Mouse (Mus musculus) myocyte (in vitro differentiated cells): ENCODE data around the gene Vgll4. TPM values are rescaled to one million over a fixed set of nuclear protein-coding genes. Genes with fewer than 3 reads are reported as not detected.
A peak's percentile ranks its signal among the peaks of the same experiment; 100 is the strongest.

Experiments used
- H3K27me3 ChIP-seq: one replicate; pipeline ENCODE4 v1.6.1; 2011; ENCODE audit not compliant: control insufficient read depth, insufficient read depth, insufficient read length
- H3K36me3 ChIP-seq: one replicate; pipeline ENCODE4 v1.6.1; 2011; ENCODE audit not compliant: control insufficient read depth, insufficient read depth
- H3K4me2 ChIP-seq: one replicate; pipeline ENCODE4 v1.6.1; 2011; ENCODE audit warnings: low read depth, control low read depth
- H3K4me3 ChIP-seq: one replicate; pipeline ENCODE4 v1.5.1; 2011; ENCODE audit warnings: mild to moderate bottlenecking, control low read depth, moderate library complexity
- H3K79me2 ChIP-seq: one replicate; pipeline ENCODE4 v1.6.1; 2011; ENCODE audit not compliant: control insufficient read depth, insufficient read depth
- H3ac ChIP-seq: one replicate; pipeline ENCODE4 v1.6.1; 2011; ENCODE audit not compliant: control insufficient read depth, insufficient read length
- CEBPB ChIP-seq: IDR thresholded peaks from 2 replicates; pipeline ENCODE4 v1.6.1; 2011; ENCODE audit warnings: mild to moderate bottlenecking, moderate library complexity; ENCODE audit not compliant: poor library complexity, insufficient read depth, severe bottlenecking
- E2F4 ChIP-seq: IDR thresholded peaks from one replicate; pipeline ENCODE4 v1.6.1; 2011; ENCODE audit warnings: mild to moderate bottlenecking, control low read depth, moderate library complexity; ENCODE audit not compliant: insufficient read depth
- MAX ChIP-seq: IDR thresholded peaks from one replicate; pipeline ENCODE4 v1.6.1; 2011; ENCODE audit warnings: low read depth, mild to moderate bottlenecking, control low read depth
- MYOD1 ChIP-seq, 3 experiments: IDR thresholded peaks; one replicate each; pipeline ENCODE4 v1.6.1; 2011; ENCODE audit warnings: control low read depth in 2 of 3, low read depth in 2 of 3, mild to moderate bottlenecking in 2 of 3, moderate library complexity in 1 of 3; ENCODE audit not compliant: insufficient read length in 2 of 3, control insufficient read depth in 1 of 3
- MYOG ChIP-seq, 3 experiments: IDR thresholded peaks; one replicate each; pipeline ENCODE4 v1.6.1; 2011; ENCODE audit warnings: control low read depth in 2 of 3, low read depth in 2 of 3, mild to moderate bottlenecking in 2 of 3; ENCODE audit not compliant: insufficient read length in 2 of 3, control insufficient read depth in 1 of 3, insufficient read depth in 1 of 3
- POLR2A ChIP-seq: IDR thresholded peaks from one replicate; pipeline ENCODE4 v1.6.1; 2011; ENCODE audit warnings: low read depth, mild to moderate bottlenecking, control low read depth, moderate library complexity; ENCODE audit not compliant: insufficient read length
- POLR2AphosphoS2 ChIP-seq: IDR thresholded peaks from one replicate; pipeline ENCODE4 v1.6.1; 2011; ENCODE audit warnings: low read depth, control low read depth; ENCODE audit not compliant: insufficient read length
- REST ChIP-seq: IDR thresholded peaks from one replicate; pipeline ENCODE4 v1.6.1; 2011; ENCODE audit warnings: mild to moderate bottlenecking, control low read depth, moderate library complexity; ENCODE audit not compliant: insufficient read depth, insufficient read length
- SRF ChIP-seq: IDR thresholded peaks from one replicate; pipeline ENCODE4 v1.6.1; 2011; ENCODE audit warnings: low read depth; ENCODE audit not compliant: control insufficient read depth, insufficient read length
- TCF12 ChIP-seq: IDR thresholded peaks from one replicate; pipeline ENCODE4 v1.6.1; 2011; ENCODE audit warnings: mild to moderate bottlenecking, control low read depth; ENCODE audit not compliant: poor library complexity, insufficient read depth, severe bottlenecking
- TCF3 ChIP-seq: IDR thresholded peaks from one replicate; pipeline ENCODE4 v1.6.1; 2011; ENCODE audit warnings: low read depth, control low read depth; ENCODE audit not compliant: insufficient read length
- USF1 ChIP-seq: IDR thresholded peaks from one replicate; pipeline ENCODE4 v1.6.1; 2011; ENCODE audit warnings: low read depth, mild to moderate bottlenecking, control low read depth, moderate library complexity
- polyA plus RNA-seq: library from polyadenylated mRNA; unstranded; fragments of >200 nt; fragmentation: generic; extraction: Trizol; gene quantifications from one replicate; pipeline ENCODE4 v1.2.1, GENCODE M21; 2012; ENCODE audit warnings: missing spikeins

The Vgll4 gene
- polyA plus RNA-seq, 1 experiment = 21.1 TPM

- TF ChIP-seq USF1 (no peak), POLR2AphosphoS2 (no peak), SRF (no peak), TCF12 (no peak), MAX (no peak), MYOG (IDR thresholded peaks at IDR 0.05; ENCODE audit: control insufficient read depth in 1 of 3, insufficient read depth in 1 of 3, insufficient read length in 2 of 3, low read depth in 2 of 3) (no peak), TCF3 (no peak), CEBPB (no peak), POLR2A (no peak), REST (no peak), E2F4 (no peak), MYOD1 (IDR thresholded peaks at IDR 0.05; ENCODE audit: control insufficient read depth in 1 of 3, insufficient read length in 2 of 3, low read depth in 2 of 3) (no peak)
- H3K36me3 ChIP-seq = peaks cover 9% of the 10 kb centered on the region
- no peaks in the 10 kb centered on the region for H3K27me3 ChIP-seq
- peaks cover 54% of the 10 kb centered on the region for H3K79me2 ChIP-seq
- H3ac ChIP-seq = no peak overlapping the region
- H3K4me3 ChIP-seq = no peak overlapping the region
- H3K4me2 ChIP-seq = peak overlapping the region; percentile 59
These were observed 103.7 kb downstream of the Vgll4 start for GRCm38 (mm10) chr6:114866078-114866477.

GRCm38 (mm10) chr6:114864421-114864820 is 105.4 kb downstream of the Vgll4 start:
- peak in 2 of 3 experiments; percentile 41 to 72 for TF ChIP-seq MYOD1 (IDR thresholded peaks at IDR 0.05; ENCODE audit: control insufficient read depth in 1 of 3, insufficient read length in 2 of 3, low read depth in 2 of 3)
- TF ChIP-seq E2F4 = no peak
- TF ChIP-seq MYOG (IDR thresholded peaks at IDR 0.05; ENCODE audit: control insufficient read depth in 1 of 3, insufficient read depth in 1 of 3, insufficient read length in 2 of 3, low read depth in 2 of 3) = peak; percentile 12 to 88 (median 56)
- Histone ChIP-seq H3K4me2 (peak overlapping the region; percentile 49), H3ac (no peak overlapping the region), H3K27me3 (no peaks in the 10 kb centered on the region), H3K36me3 (peaks cover 9% of the 10 kb centered on the region), H3K4me3 (no peak overlapping the region), H3K79me2 (peaks cover 40% of the 10 kb centered on the region)

- no peaks in the 10 kb centered on the region for H3K27me3 ChIP-seq
- peaks cover 12% of the 10 kb centered on the region for H3K36me3 ChIP-seq
- TF ChIP-seq POLR2AphosphoS2 = no peak
These were observed 106.3 kb downstream of the Vgll4 start for GRCm38 (mm10) chr6:114863501-114863900.

GRCm38 (mm10) chr6:114862046-114862445 is 107.7 kb downstream of the Vgll4 start:
- H3K36me3 ChIP-seq = peaks cover 13% of the 10 kb centered on the region
- no peaks in the 10 kb centered on the region for H3K27me3 ChIP-seq
- peak overlapping the region; percentile 36 for H3K4me2 ChIP-seq
- no peak overlapping the region for H3ac ChIP-seq
- TF ChIP-seq SRF (no peak), MAX (no peak), POLR2A (no peak), MYOG (IDR thresholded peaks at IDR 0.05; ENCODE audit: control insufficient read depth in 1 of 3, insufficient read depth in 1 of 3, insufficient read length in 2 of 3, low read depth in 2 of 3) (no peak), CEBPB (no peak), POLR2AphosphoS2 (no peak), TCF3 (no peak), MYOD1 (IDR thresholded peaks at IDR 0.05; ENCODE audit: control insufficient read depth in 1 of 3, insufficient read length in 2 of 3, low read depth in 2 of 3) (no peak), USF1 (no peak), REST (no peak), E2F4 (no peak), TCF12 (no peak)
- no peak overlapping the region for H3K4me3 ChIP-seq
- H3K79me2 ChIP-seq = peaks cover 17% of the 10 kb centered on the region

More at GRCm38 (mm10) chr6:114863501-114863900, 106.3 kb downstream of the Vgll4 start:
- Histone ChIP-seq H3K79me2 (peaks cover 31% of the 10 kb centered on the region), H3K4me2 (no peak overlapping the region), H3K4me3 (no peak overlapping the region), H3ac (no peak overlapping the region)

- Histone ChIP-seq H3K79me2 (peaks cover 16% of the 10 kb centered on the region), H3K4me2 (peak overlapping the region; percentile 36), H3K36me3 (peaks cover 13% of the 10 kb centered on the region), H3ac (no peak overlapping the region), H3K27me3 (no peaks in the 10 kb centered on the region), H3K4me3 (no peak overlapping the region)
- TF ChIP-seq MYOD1 (IDR thresholded peaks at IDR 0.05; ENCODE audit: control insufficient read depth in 1 of 3, insufficient read length in 2 of 3, low read depth in 2 of 3) (peak in 2 of 3 experiments; percentile 44 to 59), TCF12 (no peak), MYOG (IDR thresholded peaks at IDR 0.05; ENCODE audit: control insufficient read depth in 1 of 3, insufficient read depth in 1 of 3, insufficient read length in 2 of 3, low read depth in 2 of 3) (peak in 1 of 3 experiments; percentile 64)
These were observed 108.2 kb downstream of the Vgll4 start for GRCm38 (mm10) chr6:114861591-114861990.
